Mouse (Mus musculus) ovary, adult 18-20 months (tissue): ENCODE measurements at regions not wholly inside any gene's neighbourhood (a gene's known extent, or its start where the extent isn't known, plus 50 kb on each side); places are given as distances from the start of the nearest gene placed in this dataset.

Experiments
- DNase-seq: peaks from one replicate; pipeline ENCODE4 v3.0.0; 2022; ENCODE audit warnings: low spot score, mixed read lengths

GRCm38 (mm10) chr10:37377258-37378001 is 238.7 kb upstream of the Marcks start:
- DNase-seq = no peak

DNA sequence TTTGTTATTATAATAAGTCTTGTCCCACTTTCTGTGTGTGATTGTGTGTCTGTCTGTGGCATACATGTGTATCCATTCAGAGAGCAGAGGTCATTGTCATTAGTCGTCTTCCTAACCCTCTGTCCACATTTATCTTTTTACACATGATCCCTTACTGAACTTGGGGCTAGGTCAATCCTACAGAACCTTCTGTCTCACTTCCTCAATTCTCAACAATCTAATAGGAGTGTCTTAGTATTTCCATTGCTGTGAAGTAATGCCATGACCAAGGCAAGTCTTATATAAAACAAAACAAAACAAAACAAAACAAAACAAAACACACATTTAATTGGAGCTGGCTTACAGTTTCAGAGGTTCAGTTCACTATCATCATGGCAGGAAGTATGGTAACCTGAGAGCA is 237.5 kb upstream of the Marcks start:
- no peak for DNase-seq

GRCm38 (mm10) chr10:37375648-37376047 is 236.9 kb upstream of the Marcks start:
- DNase-seq = no peak

DNA sequence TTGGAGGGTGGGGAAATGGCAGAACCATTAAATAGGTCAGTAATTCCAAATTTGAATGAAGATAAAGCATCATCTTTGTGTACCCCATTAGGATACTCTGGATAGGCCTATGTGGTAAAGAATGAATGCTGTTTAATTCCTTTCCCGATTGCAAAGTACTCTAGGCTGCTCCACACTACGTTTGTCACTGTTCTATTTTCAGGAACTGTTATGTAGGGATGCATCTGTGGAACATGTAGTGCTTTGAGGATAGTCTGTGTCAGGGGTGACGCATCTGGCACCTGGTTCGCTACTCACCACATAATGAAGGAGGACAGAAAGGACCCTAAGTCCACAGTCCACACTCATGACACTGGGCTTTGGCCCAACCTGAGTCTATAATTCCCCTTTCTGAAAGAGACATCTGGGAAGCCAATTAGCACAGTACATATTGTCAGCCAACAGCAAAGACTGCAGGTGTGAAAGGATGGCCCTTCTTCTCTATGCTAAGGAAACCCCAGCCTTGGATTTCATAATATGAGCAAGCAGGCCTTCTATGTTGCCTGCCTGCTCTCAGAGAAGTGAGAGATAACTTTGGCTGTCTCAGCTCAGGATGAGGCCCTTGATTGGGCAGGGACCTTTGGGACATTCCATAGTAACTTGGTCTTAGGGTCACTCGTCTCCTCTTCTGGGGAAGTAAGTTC is 230.4 kb upstream of the Marcks start:
- DNase-seq = no peak

DNA sequence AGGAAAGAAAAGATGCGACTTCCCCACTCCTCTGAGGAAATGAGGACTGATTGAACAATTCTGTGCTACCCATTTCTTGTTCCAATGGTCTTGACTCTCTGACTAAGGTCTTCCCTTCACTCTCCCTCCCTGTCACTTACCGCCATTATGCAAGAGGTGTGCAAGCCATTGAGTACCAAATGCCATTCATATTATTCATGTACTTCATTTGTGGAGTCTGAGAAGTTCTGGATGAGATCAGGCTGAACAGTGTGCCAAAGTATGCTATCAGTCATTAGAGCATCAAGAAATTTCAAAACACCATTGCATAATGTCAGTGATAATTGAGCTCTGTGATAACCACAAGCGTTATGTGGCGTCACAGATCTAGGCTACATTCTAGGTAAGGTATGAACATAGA is 229.1 kb upstream of the Marcks start:
- no peak for DNase-seq

- no peak for DNase-seq
Observed at GRCm38 (mm10) chr10:37364506-37364905, 225.8 kb upstream of the Marcks start.

- DNase-seq = no peak
Observed at GRCm38 (mm10) chr10:37360985-37361384, 222.3 kb upstream of the Marcks start.

GRCm38 (mm10) chr10:37358900-37359299 is 220.2 kb upstream of the Marcks start:
- no peak for DNase-seq

GRCm38 (mm10) chr10:37358334-37358733 is 219.6 kb upstream of the Marcks start:
- DNase-seq = no peak

DNA sequence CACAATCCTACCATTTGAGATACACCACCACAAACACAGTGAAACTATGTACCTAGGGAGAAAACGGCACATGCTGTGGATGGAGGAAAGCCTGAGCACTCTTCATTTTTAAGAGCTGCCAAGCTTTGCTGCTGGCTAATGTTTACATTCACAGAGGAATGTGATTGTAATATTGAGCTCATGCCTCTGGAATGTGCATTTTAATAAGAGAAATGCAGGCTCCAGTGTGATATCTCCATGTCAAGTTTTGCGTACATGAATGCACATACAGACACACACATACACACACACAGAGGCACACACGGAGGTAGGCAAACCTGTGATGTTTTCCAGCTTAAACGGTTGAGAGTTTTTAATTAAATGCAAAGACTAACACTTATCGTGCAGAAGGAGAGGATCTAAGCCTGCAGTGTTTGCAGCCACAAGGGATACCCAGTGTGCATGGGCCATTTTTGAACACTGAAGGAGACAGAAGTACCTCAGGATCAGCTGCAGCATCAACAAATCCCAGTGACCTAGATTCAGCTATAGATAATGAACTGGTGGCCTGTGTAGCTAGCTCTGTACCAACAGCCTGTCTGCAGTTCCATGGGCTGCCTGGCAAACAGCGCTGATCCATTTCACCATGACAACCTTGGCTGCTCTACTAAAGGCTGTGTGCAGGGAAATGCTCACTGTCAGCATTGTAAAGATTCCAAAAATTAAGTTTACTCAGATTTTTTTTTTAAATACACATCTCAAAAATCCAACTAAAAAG is 218.8 kb upstream of the Marcks start:
- DNase-seq = no peak

DNA sequence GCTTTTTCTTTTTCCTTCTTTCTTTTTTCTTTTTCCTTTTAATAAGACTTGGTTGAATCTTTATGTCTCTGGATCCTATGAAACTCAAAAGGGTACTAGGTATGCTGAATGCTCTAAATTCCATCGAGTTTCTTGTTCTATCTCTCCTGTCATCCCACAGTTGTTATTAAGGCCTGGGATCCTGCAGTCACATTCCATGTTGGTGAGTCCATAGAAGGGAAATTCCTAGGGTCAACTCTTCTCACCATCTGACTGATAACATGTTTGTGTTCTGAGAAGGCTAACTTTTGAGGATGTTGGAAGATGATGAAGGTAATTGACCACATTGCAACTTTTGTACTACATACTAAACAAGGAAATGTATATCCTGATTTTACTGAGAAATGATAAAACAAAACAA is 210.5 kb upstream of the Marcks start:
- DNase-seq = no peak

- DNase-seq = no peak
Observed at GRCm38 (mm10) chr10:37348416-37348815, 209.7 kb upstream of the Marcks start.

- no peak for DNase-seq
Observed at GRCm38 (mm10) chr10:37347661-37348060, 208.9 kb upstream of the Marcks start.

GRCm38 (mm10) chr10:37342675-37343074 is 204.0 kb upstream of the Marcks start:
- DNase-seq = no peak

DNA sequence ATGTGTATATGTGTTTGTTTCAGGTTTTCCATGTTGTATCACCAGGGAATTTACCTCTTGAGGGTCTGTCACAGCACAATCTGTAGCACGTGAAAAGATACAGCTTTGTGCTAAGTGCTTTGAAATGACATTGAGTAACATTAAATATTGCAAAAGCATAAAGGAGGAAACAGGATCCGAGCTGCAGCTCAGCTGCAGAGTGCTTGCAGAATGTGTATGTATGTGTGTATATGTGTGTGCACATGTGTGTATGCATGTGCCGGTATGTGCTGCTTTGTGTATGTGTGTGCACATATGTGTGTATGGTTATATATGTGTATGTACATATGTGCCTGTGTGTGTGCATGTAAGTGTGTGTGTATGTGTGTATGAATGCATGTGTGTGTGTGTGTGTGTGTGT is 200.9 kb upstream of the Marcks start:
- no peak for DNase-seq

DNA sequence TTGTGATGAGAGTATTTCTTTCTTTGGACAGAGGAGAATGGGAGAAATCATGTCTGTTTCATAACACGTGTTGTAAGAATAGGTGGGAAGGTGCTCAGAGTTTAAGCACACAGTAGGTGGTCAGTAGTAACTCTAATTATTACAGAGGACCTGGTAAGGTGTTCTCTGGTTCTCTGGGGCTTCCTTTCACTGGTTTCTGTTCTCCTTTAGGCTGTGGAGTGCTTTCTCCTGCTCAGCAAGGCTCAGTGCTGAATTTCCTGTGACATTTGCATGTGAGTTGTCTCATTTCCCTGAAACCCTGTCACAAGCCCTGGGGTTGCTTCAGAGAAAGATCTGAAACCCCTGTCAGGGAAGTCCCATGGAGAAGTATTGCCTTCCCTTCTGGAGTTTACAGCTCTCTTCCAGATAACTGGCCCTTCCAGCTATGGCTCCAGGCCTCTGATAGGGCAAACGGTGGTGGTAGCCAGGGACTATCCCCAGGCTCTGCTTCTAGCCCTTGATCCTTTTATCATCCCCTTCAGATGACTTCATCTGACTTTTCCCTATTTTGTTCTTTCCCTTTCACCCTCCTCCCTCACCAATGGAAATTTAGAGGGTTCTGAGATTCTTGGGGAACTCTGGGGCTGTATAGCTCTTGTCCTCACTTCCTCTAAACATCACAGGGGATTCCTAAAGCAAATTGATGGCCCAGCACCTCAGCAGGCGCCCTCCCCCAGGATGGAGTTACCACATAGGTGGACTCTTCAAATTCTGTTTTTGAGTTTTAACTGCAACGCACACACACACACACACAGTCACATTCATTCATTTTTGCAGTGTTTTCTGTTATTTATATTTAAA is 199.6 kb upstream of the Marcks start:
- DNase-seq = no peak

DNA sequence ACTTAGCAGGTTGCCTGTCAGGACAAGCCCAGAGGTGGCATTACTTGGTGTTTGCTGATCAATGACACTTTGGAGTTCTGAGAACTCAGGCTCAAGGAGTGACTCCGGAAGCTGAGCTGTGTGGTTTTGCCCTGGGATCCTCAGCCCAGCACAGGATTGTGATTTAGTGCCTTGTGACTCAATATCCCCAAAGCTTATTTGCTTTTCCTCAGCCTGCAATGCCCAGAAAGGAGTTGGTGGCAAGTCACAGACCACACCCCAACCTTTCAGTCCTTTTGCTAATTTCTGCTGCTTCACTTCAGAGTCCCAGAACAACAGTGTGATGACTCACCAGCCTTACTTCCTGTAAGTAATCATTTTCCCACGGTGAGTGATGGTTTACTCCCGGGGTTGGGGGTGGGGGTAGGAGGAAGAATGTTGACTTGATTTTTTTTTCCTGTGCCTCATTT is 198.5 kb upstream of the Marcks start:
- DNase-seq = peak; percentile 17

- no peak for DNase-seq
Observed at GRCm38 (mm10) chr10:37335148-37335547, 196.4 kb upstream of the Marcks start.

DNA sequence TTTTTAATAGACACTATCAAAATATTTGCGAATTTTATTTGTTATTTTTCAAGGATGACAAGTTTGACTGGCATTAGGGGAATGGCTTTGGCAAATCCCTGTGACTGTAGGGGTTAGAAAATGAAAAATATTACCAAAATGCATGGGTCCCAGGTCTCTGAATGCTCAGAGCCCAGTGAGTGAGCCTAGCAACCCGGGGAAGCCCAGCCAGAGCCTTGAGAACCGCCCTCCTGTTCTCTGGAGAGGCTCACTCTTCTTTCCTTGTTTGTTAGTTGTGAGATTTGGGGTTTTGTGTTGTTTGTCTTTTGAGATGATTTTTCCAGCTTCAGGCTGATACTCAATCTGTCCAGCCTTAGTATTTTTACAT is 187.4 kb upstream of the Marcks start:
- DNase-seq = no peak

- DNase-seq = no peak
Observed at GRCm38 (mm10) chr10:37325514-37326167, 186.9 kb upstream of the Marcks start.

GRCm38 (mm10) chr10:37323689-37324088 is 185.0 kb upstream of the Marcks start:
- DNase-seq = no peak

GRCm38 (mm10) chr10:37322809-37323208 is 184.1 kb upstream of the Marcks start:
- no peak for DNase-seq
